Mouse (Mus musculus): ENCODE measurements around the gene Stk38. TPM values are rescaled to one million over a fixed set of nuclear protein-coding genes. Genes with fewer than 3 reads are reported as not detected.

Stk38 gene
- polyA plus RNA-seq, 1 experiment from 2014 or later = 136 TPM

- Histone ChIP-seq H3K9me3 (ENCODE audit: control insufficient read depth, low read length) (no peaks in the 10 kb centered on the region), H3K9ac (replicated peaks; ENCODE audit: low read depth, low read length) (no peak overlapping the region), H3K27ac (ENCODE audit: low read length) (no peak overlapping the region), H3K27me3 (replicated peaks; ENCODE audit: control insufficient read depth, insufficient read depth, low read length) (no peaks in the 10 kb centered on the region), H3K36me3 (ENCODE audit: control insufficient read depth, insufficient read depth) (peaks cover 23% of the 10 kb centered on the region), H3K4me1 (replicated peaks; ENCODE audit: control insufficient read depth, insufficient read depth, low read length) (peaks cover 12% of the 10 kb centered on the region), H3K4me3 (replicated peaks; ENCODE audit: low read length) (no peak overlapping the region), H3K4me2 (ENCODE audit: low read length) (no peak overlapping the region)
- no peak for ATAC-seq
Observed at GRCm38 (mm10) chr17:28986833-28987232, 21.0 kb downstream of the Stk38 start.

- no peaks in the 10 kb centered on the region for H3K9me3 ChIP-seq (ENCODE audit: control insufficient read depth, low read length)
- 94% methylated on average over 1 of the region's 1 CpGs for WGBS
- H3K27me3 ChIP-seq (replicated peaks; ENCODE audit: control insufficient read depth, insufficient read depth, low read length) = no peaks in the 10 kb centered on the region
- H3K36me3 ChIP-seq (ENCODE audit: control insufficient read depth, insufficient read depth) = peaks cover 33% of the 10 kb centered on the region
- no peak overlapping the region for H3K4me3 ChIP-seq (replicated peaks; ENCODE audit: low read length)
- H3K9ac ChIP-seq (replicated peaks; ENCODE audit: low read depth, low read length) = no peak overlapping the region
- H3K4me1 ChIP-seq (replicated peaks; ENCODE audit: control insufficient read depth, insufficient read depth, low read length) = no peaks in the 10 kb centered on the region
- ATAC-seq = no peak
- H3K27ac ChIP-seq (ENCODE audit: low read length) = no peak overlapping the region
- H3K4me2 ChIP-seq (ENCODE audit: low read length) = no peak overlapping the region
Observed at GRCm38 (mm10) chr17:28984724-28985420, 22.9 kb downstream of the Stk38 start.

DNA sequence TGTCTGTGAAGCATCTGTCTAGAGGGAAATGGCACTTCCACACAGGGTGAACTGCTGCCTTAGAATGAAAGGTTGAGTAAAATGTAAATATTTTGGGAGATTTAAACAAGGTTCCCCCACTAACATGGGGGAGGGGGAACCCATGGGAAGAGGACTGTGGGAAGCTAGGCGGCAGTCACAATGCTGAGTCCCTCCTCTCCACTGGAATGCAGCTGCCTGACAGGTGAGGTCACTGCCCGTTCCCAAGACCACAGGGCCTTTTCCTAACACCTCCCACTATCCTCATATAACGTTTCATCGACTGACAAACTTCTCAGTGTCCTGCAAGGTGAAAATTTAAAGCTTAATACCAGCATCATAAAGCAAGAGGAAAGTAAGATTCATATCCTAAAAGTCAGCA, 25.2 kb downstream of the Stk38 start:
- no peak for ATAC-seq
- WGBS = 54% methylated on average over 4 of the region's 4 CpGs
- Histone ChIP-seq H3K4me3 (replicated peaks; ENCODE audit: low read length) (no peak overlapping the region), H3K27me3 (replicated peaks; ENCODE audit: control insufficient read depth, insufficient read depth, low read length) (no peaks in the 10 kb centered on the region), H3K4me1 (replicated peaks; ENCODE audit: control insufficient read depth, insufficient read depth, low read length) (no peaks in the 10 kb centered on the region), H3K9me3 (ENCODE audit: control insufficient read depth, low read length) (no peaks in the 10 kb centered on the region), H3K36me3 (ENCODE audit: control insufficient read depth, insufficient read depth) (peaks cover 38% of the 10 kb centered on the region), H3K27ac (ENCODE audit: low read length) (no peak overlapping the region), H3K9ac (replicated peaks; ENCODE audit: low read depth, low read length) (no peak overlapping the region), H3K4me2 (ENCODE audit: low read length) (no peak overlapping the region)

DNA sequence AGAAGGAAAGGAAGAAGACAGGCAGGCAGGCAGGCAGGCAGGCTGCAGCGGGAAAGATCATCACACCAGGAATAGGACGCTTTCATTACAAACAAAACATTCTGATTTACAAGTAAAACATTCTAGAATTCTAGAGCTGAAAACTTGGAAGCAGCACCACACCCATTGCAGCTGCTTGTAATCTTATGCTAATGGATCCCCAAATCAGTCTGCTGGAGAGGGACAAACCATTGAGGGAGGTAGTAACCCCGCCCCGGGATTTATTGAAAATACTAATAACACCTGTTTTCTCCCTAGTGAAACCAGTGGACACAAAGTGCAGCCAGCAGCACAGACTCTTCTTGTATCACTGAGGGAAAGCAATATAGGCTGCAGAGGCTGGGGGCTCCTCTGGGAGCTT, 26.7 kb downstream of the Stk38 start:
- Histone ChIP-seq H3K9me3 (ENCODE audit: control insufficient read depth, low read length) (no peaks in the 10 kb centered on the region), H3K9ac (replicated peaks; ENCODE audit: low read depth, low read length) (no peak overlapping the region), H3K4me1 (replicated peaks; ENCODE audit: control insufficient read depth, insufficient read depth, low read length) (no peaks in the 10 kb centered on the region), H3K4me3 (replicated peaks; ENCODE audit: low read length) (no peak overlapping the region), H3K4me2 (ENCODE audit: low read length) (no peak overlapping the region), H3K27ac (ENCODE audit: low read length) (peak overlapping the region; percentile 33; the same call in 1 of the 2 replicates), H3K27me3 (replicated peaks; ENCODE audit: control insufficient read depth, insufficient read depth, low read length) (no peaks in the 10 kb centered on the region), H3K36me3 (ENCODE audit: control insufficient read depth, insufficient read depth) (peaks cover 47% of the 10 kb centered on the region)
- no peak for ATAC-seq
- WGBS = 61% methylated on average over 4 of the region's 4 CpGs

DNA sequence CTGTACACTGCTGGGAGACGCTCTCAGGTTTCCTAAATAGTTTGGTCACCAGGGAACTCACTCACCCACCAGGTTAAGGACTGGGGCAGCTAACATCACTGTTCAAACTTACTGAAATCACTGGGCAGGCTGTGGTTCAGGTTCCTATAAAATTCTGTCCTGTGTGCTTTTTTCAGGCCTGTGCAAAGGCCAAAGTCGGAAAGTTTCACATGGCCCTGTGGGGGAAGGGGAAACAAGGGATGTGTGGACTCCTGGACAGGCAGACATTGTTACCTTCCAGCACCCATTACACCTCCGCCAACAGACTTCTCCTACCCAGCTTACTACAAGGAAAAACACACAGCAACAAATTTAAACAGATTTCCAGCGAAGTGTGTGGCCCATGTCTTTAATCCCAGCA, 28.7 kb downstream of the Stk38 start:
- Histone ChIP-seq H3K9me3 (ENCODE audit: control insufficient read depth, low read length) (no peaks in the 10 kb centered on the region), H3K27ac (ENCODE audit: low read length) (no peak overlapping the region), H3K4me2 (ENCODE audit: low read length) (no peak overlapping the region), H3K4me1 (replicated peaks; ENCODE audit: control insufficient read depth, insufficient read depth, low read length) (no peaks in the 10 kb centered on the region), H3K9ac (replicated peaks; ENCODE audit: low read depth, low read length) (no peak overlapping the region), H3K4me3 (replicated peaks; ENCODE audit: low read length) (no peak overlapping the region), H3K36me3 (ENCODE audit: control insufficient read depth, insufficient read depth) (peaks cover 50% of the 10 kb centered on the region), H3K27me3 (replicated peaks; ENCODE audit: control insufficient read depth, insufficient read depth, low read length) (no peaks in the 10 kb centered on the region)
- 96% methylated on average over 4 of the region's 4 CpGs for WGBS
- no peak for ATAC-seq

DNA sequence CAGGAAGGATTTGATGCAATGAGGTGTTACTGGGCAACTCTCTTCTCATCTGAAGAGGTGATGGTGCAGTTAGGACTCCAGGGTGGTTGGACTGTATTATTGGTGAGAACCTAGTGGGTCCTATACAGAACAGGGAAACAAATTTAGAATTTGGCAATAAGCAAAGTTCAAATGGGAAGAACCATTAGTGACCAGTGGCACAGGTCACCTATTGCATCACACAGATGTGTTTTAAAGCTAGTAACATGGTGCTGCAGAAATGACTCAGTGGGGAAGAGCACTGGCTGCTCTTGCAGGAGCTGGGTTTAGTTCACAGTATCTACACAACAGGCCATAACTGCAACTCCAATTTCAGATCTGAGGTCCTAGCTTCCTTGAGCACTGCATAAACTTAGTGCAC, 37.7 kb downstream of the Stk38 start:
- no peak overlapping the region for H3K4me2 ChIP-seq (ENCODE audit: low read length)
- no peak overlapping the region for H3K4me3 ChIP-seq (replicated peaks; ENCODE audit: low read length)
- H3K27ac ChIP-seq (ENCODE audit: low read length) = no peak overlapping the region
- no peaks in the 10 kb centered on the region for H3K4me1 ChIP-seq (replicated peaks; ENCODE audit: control insufficient read depth, insufficient read depth, low read length)
- no peak for ATAC-seq
- H3K36me3 ChIP-seq (ENCODE audit: control insufficient read depth, insufficient read depth) = peaks cover 55% of the 10 kb centered on the region
- H3K27me3 ChIP-seq (replicated peaks; ENCODE audit: control insufficient read depth, insufficient read depth, low read length) = no peaks in the 10 kb centered on the region
- H3K9me3 ChIP-seq (ENCODE audit: control insufficient read depth, low read length) = no peaks in the 10 kb centered on the region
- H3K9ac ChIP-seq (replicated peaks; ENCODE audit: low read depth, low read length) = no peak overlapping the region

- H3K36me3 ChIP-seq (ENCODE audit: control insufficient read depth, insufficient read depth) = peaks cover 65% of the 10 kb centered on the region
- H3K9me3 ChIP-seq (ENCODE audit: control insufficient read depth, low read length) = no peaks in the 10 kb centered on the region
- 81% methylated on average over 11 of the region's 11 CpGs for WGBS
- no peak overlapping the region for H3K4me3 ChIP-seq (replicated peaks; ENCODE audit: low read length)
- H3K4me1 ChIP-seq (replicated peaks; ENCODE audit: control insufficient read depth, insufficient read depth, low read length) = no peaks in the 10 kb centered on the region
- no peak overlapping the region for H3K9ac ChIP-seq (replicated peaks; ENCODE audit: low read depth, low read length)
- no peak overlapping the region for H3K27ac ChIP-seq (ENCODE audit: low read length)
- H3K4me2 ChIP-seq (ENCODE audit: low read length) = no peak overlapping the region
- ATAC-seq = no peak
- no peaks in the 10 kb centered on the region for H3K27me3 ChIP-seq (replicated peaks; ENCODE audit: control insufficient read depth, insufficient read depth, low read length)
Observed at GRCm38 (mm10) chr17:28967021-28967610, 40.7 kb downstream of the Stk38 start.

DNA sequence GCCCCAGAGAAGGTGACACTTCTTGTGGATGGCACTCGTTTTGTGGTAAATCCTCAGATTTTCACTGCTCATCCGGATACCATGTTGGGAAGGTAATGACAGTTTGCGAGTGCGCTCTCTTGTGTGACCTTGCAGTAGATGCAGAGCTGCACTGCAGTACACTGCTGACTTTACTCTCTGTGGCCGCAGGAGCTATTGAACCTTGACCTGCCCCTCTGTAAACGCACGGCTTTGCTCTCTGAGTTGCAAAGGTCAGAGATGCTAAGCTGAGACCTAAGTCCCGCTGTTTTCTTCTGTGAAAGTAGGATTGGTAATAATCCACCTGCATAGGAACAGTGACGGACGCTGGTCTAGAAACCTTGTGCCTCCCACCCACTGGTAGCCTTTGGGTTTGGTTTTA, 46.2 kb downstream of the Stk38 start:
- Histone ChIP-seq H3K27me3 (replicated peaks; ENCODE audit: control insufficient read depth, insufficient read depth, low read length) (no peaks in the 10 kb centered on the region), H3K4me2 (ENCODE audit: low read length) (no peak overlapping the region), H3K9ac (replicated peaks; ENCODE audit: low read depth, low read length) (no peak overlapping the region), H3K4me1 (replicated peaks; ENCODE audit: control insufficient read depth, insufficient read depth, low read length) (no peaks in the 10 kb centered on the region), H3K36me3 (ENCODE audit: control insufficient read depth, insufficient read depth) (peaks cover 34% of the 10 kb centered on the region), H3K27ac (ENCODE audit: low read length) (no peak overlapping the region), H3K4me3 (replicated peaks; ENCODE audit: low read length) (no peak overlapping the region), H3K9me3 (ENCODE audit: control insufficient read depth, low read length) (no peaks in the 10 kb centered on the region)
- WGBS = 91% methylated on average over 10 of the region's 10 CpGs
- no peak for ATAC-seq

- peaks cover 26% of the 10 kb centered on the region for H3K36me3 ChIP-seq (ENCODE audit: control insufficient read depth, insufficient read depth)
- H3K9ac ChIP-seq (replicated peaks; ENCODE audit: low read depth, low read length) = no peak overlapping the region
- no peak overlapping the region for H3K4me2 ChIP-seq (ENCODE audit: low read length)
- H3K4me1 ChIP-seq (replicated peaks; ENCODE audit: control insufficient read depth, insufficient read depth, low read length) = no peaks in the 10 kb centered on the region
- WGBS = 72% methylated on average over 10 of the region's 10 CpGs
- no peaks in the 10 kb centered on the region for H3K27me3 ChIP-seq (replicated peaks; ENCODE audit: control insufficient read depth, insufficient read depth, low read length)
- no peak overlapping the region for H3K4me3 ChIP-seq (replicated peaks; ENCODE audit: low read length)
- no peaks in the 10 kb centered on the region for H3K9me3 ChIP-seq (ENCODE audit: control insufficient read depth, low read length)
- ATAC-seq = no peak
- H3K27ac ChIP-seq (ENCODE audit: low read length) = no peak overlapping the region
Observed at GRCm38 (mm10) chr17:28960597-28960996, 47.2 kb downstream of the Stk38 start.

GRCm38 (mm10) chr17:28954416-28954815, 53.4 kb downstream of the Stk38 start:
- Histone ChIP-seq H3K9me3 (ENCODE audit: control insufficient read depth, low read length) (no peaks in the 10 kb centered on the region), H3K4me1 (replicated peaks; ENCODE audit: control insufficient read depth, insufficient read depth, low read length) (peaks cover 19% of the 10 kb centered on the region), H3K9ac (replicated peaks; ENCODE audit: low read depth, low read length) (no peak overlapping the region), H3K27ac (ENCODE audit: low read length) (no peak overlapping the region), H3K4me3 (replicated peaks; ENCODE audit: low read length) (no peak overlapping the region), H3K36me3 (ENCODE audit: control insufficient read depth, insufficient read depth) (no peaks in the 10 kb centered on the region), H3K27me3 (replicated peaks; ENCODE audit: control insufficient read depth, insufficient read depth, low read length) (no peaks in the 10 kb centered on the region), H3K4me2 (ENCODE audit: low read length) (peak overlapping the region; percentile 64)
- no peak for ATAC-seq
- WGBS = 96% methylated on average over 9 of the region's 9 CpGs
